Mouse (Mus musculus) forebrain, embryonic 11.5 days (tissue): Measurements from ENCODE around the gene Lrrc56. TPM values are rescaled to one million over a fixed set of nuclear protein-coding genes. Genes with fewer than 3 reads are reported as not detected.
"Not testable (repeated sequence)": the region's sequence is repeated elsewhere in the genome, so short reads cannot be mapped to it uniquely, and the experiment has no call there.

Experiments used
- ATAC-seq: fragments of 200-750 bp; cut with Nextera tagmentation; replicated peaks from 2 replicates; pipeline ENCODE4 v1.8.0; 2017; ENCODE audit warnings: moderate TSS enrichment; ENCODE audit not compliant: low FRiP score
- DNase-seq: peaks from one replicate; pipeline ENCODE4 v3.0.0-alpha.2; 2017; ENCODE audit warnings: low spot score
- H3K27ac ChIP-seq: fragments of 300-500 bp; sonication (generic); 2 replicates; pipeline ENCODE4 v1.5.1; 2014; ENCODE audit warnings: low read depth, low read length
- H3K27me3 ChIP-seq: fragments of 300-500 bp; sonication (generic); 2 replicates; pipeline ENCODE4 v1.6.1; 2014; ENCODE audit warnings: mild to moderate bottlenecking, low read length, mixed read lengths; ENCODE audit not compliant: control insufficient read depth, insufficient read depth
- H3K36me3 ChIP-seq: fragments of 300-500 bp; sonication (generic); 2 replicates; pipeline ENCODE4 v1.6.1; 2014; ENCODE audit warnings: mild to moderate bottlenecking, low read length, moderate library complexity, mixed read lengths; ENCODE audit not compliant: control insufficient read depth, insufficient read depth
- H3K4me1 ChIP-seq: fragments of 300-500 bp; sonication (generic); replicated peaks from 2 replicates; pipeline ENCODE4 v1.6.1; 2014; ENCODE audit warnings: low read length, mixed read lengths; ENCODE audit not compliant: control insufficient read depth, insufficient read depth
- H3K4me2 ChIP-seq: fragments of 300-500 bp; sonication (generic); 2 replicates; pipeline ENCODE4 v1.6.1; 2014; ENCODE audit warnings: low read depth, mild to moderate bottlenecking, low read length, moderate library complexity, mixed read lengths; ENCODE audit not compliant: severe bottlenecking
- H3K4me3 ChIP-seq: fragments of 300-500 bp; sonication (generic); 2 replicates; pipeline ENCODE4 v1.5.1; 2014; ENCODE audit warnings: low read depth, low read length
- H3K9ac ChIP-seq: fragments of 300-500 bp; sonication (generic); 2 replicates; pipeline ENCODE4 v1.6.1; 2014; ENCODE audit warnings: low read length
- H3K9me3 ChIP-seq: fragments of 300-500 bp; sonication (generic); 2 replicates; pipeline ENCODE4 v1.6.1; 2016; ENCODE audit warnings: low read length, mixed read lengths; ENCODE audit not compliant: control insufficient read depth
- WGBS: fragments of 180-500 bp; shearing (Covaris S2); extraction: QIAGEN DNeasy Blood & Tissue Kit; methylation state at CpG from one replicate; pipeline ENCODE4 v1.1.7; 2014; 5-methylcytosine and 5-hydroxymethylcytosine counted together
- polyA plus RNA-seq: library from polyadenylated mRNA; unstranded; fragments of >200 nt; fragmentation: Nextera tagmentation; extraction: Ambion mirVana; gene quantifications from 2 replicates; pipeline ENCODE4 v1.2.1, GENCODE M21; 2014

The Lrrc56 gene
- polyA plus RNA-seq, 1 experiment from 2014 or later: 14.0 TPM

GRCm38 (mm10) chr7:141226535-141226934, 32.6 kb downstream of the Lrrc56 start:
- no peak for DNase-seq
- H3K4me3 ChIP-seq: no peak overlapping the region
- H3K27me3 ChIP-seq: no peaks in the 10 kb centered on the region
- H3K9me3 ChIP-seq: no peaks in the 10 kb centered on the region
- no peak overlapping the region for H3K4me2 ChIP-seq
- WGBS: 83% methylated on average over 6 of the region's 6 CpGs
- no peak overlapping the region for H3K9ac ChIP-seq
- ATAC-seq: no peak
- H3K4me1 ChIP-seq: peaks cover 17% of the 10 kb centered on the region
- H3K36me3 ChIP-seq: peaks cover 3% of the 10 kb centered on the region; the same call in 1 of the 2 replicates
- H3K27ac ChIP-seq: no peak overlapping the region

GRCm38 (mm10) chr7:141227796-141228195, 33.8 kb downstream of the Lrrc56 start:
- peaks cover 8% of the 10 kb centered on the region for H3K4me1 ChIP-seq
- peaks cover 6% of the 10 kb centered on the region; the same call in 1 of the 2 replicates for H3K36me3 ChIP-seq
- DNase-seq (no peak), ATAC-seq (peak; percentile 21; the same call in 1 of the 2 replicates)
- H3K4me2 ChIP-seq: no peak overlapping the region
- peak overlapping the region; percentile 99; the same call in 1 of the 2 replicates for H3K4me3 ChIP-seq
- no peaks in the 10 kb centered on the region for H3K27me3 ChIP-seq
- no peak overlapping the region for H3K27ac ChIP-seq
- WGBS: 71% methylated on average over 4 of the region's 4 CpGs
- no peak overlapping the region; the same call in 1 of the 2 replicates for H3K9ac ChIP-seq
- H3K9me3 ChIP-seq: no peaks in the 10 kb centered on the region

GRCm38 (mm10) chr7:141228279-141229067, 34.5 kb downstream of the Lrrc56 start, which contains the start of gene Phrf1:
Gene Phrf1 (plus strand): TSS chr7:141228784.
- DNase-seq: peak; percentile 98
- WGBS: under 1% methylated on average over 76 of the region's 76 CpGs
- Histone ChIP-seq H3K36me3 (peaks cover 6% of the 10 kb centered on the region; the same call in 1 of the 2 replicates), H3K4me3 (peak within 1 kb of the TSS; percentile 99), H3K27ac (peak within 1 kb of the TSS; percentile 93), H3K4me2 (peak within 1 kb of the TSS; percentile 98), H3K27me3 (no peaks in the 10 kb centered on the region), H3K9me3 (no peaks in the 10 kb centered on the region), H3K9ac (peak within 1 kb of the TSS; percentile 97), H3K4me1 (peaks cover 7% of the 10 kb centered on the region)
- ATAC-seq: peak; percentile 92

GRCm38 (mm10) chr7:141229702-141230101, 35.7 kb downstream of the Lrrc56 start:
- Histone ChIP-seq H3K27ac (no peak overlapping the region), H3K36me3 (peaks cover 8% of the 10 kb centered on the region; the same call in 1 of the 2 replicates), H3K9ac (peak overlapping the region; percentile 97), H3K4me2 (peak overlapping the region; percentile 98), H3K4me1 (peaks cover 7% of the 10 kb centered on the region), H3K4me3 (peak overlapping the region; percentile 99), H3K27me3 (no peaks in the 10 kb centered on the region), H3K9me3 (no peaks in the 10 kb centered on the region)
- 63% methylated on average over 6 of the region's 6 CpGs for WGBS
- no peak for DNase-seq
- ATAC-seq: no peak

GRCm38 (mm10) chr7:141230570-141230969, 36.6 kb downstream of the Lrrc56 start:
- DNase-seq: no peak

GRCm38 (mm10) chr7:141231111-141231510, 37.2 kb downstream of the Lrrc56 start:
- WGBS: 96% methylated on average over 3 of the region's 3 CpGs

More at GRCm38 (mm10) chr7:141230570-141230969, 36.6 kb downstream of the Lrrc56 start:
- ATAC-seq: no peak
- 91% methylated on average over 4 of the region's 4 CpGs for WGBS
- no peak overlapping the region for H3K4me3 ChIP-seq
- no peaks in the 10 kb centered on the region for H3K27me3 ChIP-seq
- H3K4me1 ChIP-seq: peaks cover 7% of the 10 kb centered on the region
- no peaks in the 10 kb centered on the region for H3K9me3 ChIP-seq
- H3K36me3 ChIP-seq: peaks cover 8% of the 10 kb centered on the region; the same call in 1 of the 2 replicates
- H3K27ac ChIP-seq: no peak overlapping the region
- H3K4me2 ChIP-seq: no peak overlapping the region
- no peak overlapping the region for H3K9ac ChIP-seq

GRCm38 (mm10) chr7:141231551-141231950, 37.6 kb downstream of the Lrrc56 start:
- WGBS: 91% methylated on average over 8 of the region's 10 CpGs
- no peak overlapping the region for H3K4me2 ChIP-seq
- peaks cover 8% of the 10 kb centered on the region; the same call in 1 of the 2 replicates for H3K36me3 ChIP-seq
- no peak overlapping the region for H3K27ac ChIP-seq
- H3K9me3 ChIP-seq: no peaks in the 10 kb centered on the region
- no peak overlapping the region for H3K9ac ChIP-seq
- DNase-seq: no peak
- no peak overlapping the region for H3K4me3 ChIP-seq
- no peaks in the 10 kb centered on the region for H3K27me3 ChIP-seq
- H3K4me1 ChIP-seq: peaks cover 7% of the 10 kb centered on the region
- no peak for ATAC-seq

More at GRCm38 (mm10) chr7:141231111-141231510, 37.2 kb downstream of the Lrrc56 start:
- no peak overlapping the region for H3K4me3 ChIP-seq
- ATAC-seq (no peak), DNase-seq (no peak)
- H3K27ac ChIP-seq: no peak overlapping the region
- no peaks in the 10 kb centered on the region for H3K27me3 ChIP-seq
- no peaks in the 10 kb centered on the region for H3K9me3 ChIP-seq
- no peak overlapping the region for H3K9ac ChIP-seq
- H3K4me1 ChIP-seq: peaks cover 7% of the 10 kb centered on the region
- peaks cover 8% of the 10 kb centered on the region; the same call in 1 of the 2 replicates for H3K36me3 ChIP-seq
- H3K4me2 ChIP-seq: no peak overlapping the region

GRCm38 (mm10) chr7:141250486-141250885, 56.5 kb downstream of the Lrrc56 start:
- H3K27me3 ChIP-seq, DNase-seq, H3K9me3 ChIP-seq, H3K9ac ChIP-seq, ATAC-seq, H3K4me3 ChIP-seq, H3K4me1 ChIP-seq, H3K27ac ChIP-seq, H3K4me2 ChIP-seq: not testable (repeated sequence)
- peaks cover 21% of the 10 kb centered on the region for H3K36me3 ChIP-seq
- WGBS: 91% methylated on average over 4 of the region's 4 CpGs
